In genomic region chr16:77851206-77852065, GRCm38 (mm10) we compare ENCODE assay signal across 15 mouse cellular contexts.
DNase-seq lines count a peak whose midpoint lies in the region; ATAC-seq and TF ChIP-seq lines count a peak whose summit lies in the region.
"Had no signal": no experiment of that assay in that cellular context is flagged by ENCODE, and none has a peak within 500 bp of the region (broad histone marks: within the 10 kb centered on the region; RNA-seq: fewer than 3 reads in every experiment).

No protein-coding gene starts in this region.

- no peaks in the 10 kb centered on the region for H3K4me1 ChIP-seq in lung, postnatal 0 days (ENCODE audit: insufficient read depth, low read depth, low read length)
- peaks cover 5% of the 10 kb centered on the region for H3K4me1 ChIP-seq in forebrain, embryonic 16.5 days (replicated peaks; ENCODE audit: control insufficient read depth, insufficient read depth, low read length)
- no peaks in the 10 kb centered on the region for H3K4me1 ChIP-seq in midbrain, embryonic 10.5 days
- H3K4me1 ChIP-seq: heart, embryonic 13.5 days; liver, embryonic 13.5 days had no signal

- no peak overlapping the region for H3K27ac ChIP-seq in lung, postnatal 0 days (ENCODE audit: low read length)
- peak overlapping the region; percentile 90 for H3K27ac ChIP-seq in forebrain, embryonic 16.5 days (ENCODE audit: low read length)
- H3K27ac ChIP-seq in midbrain, embryonic 10.5 days (replicated peaks) = peak overlapping the region; percentile 38; the same call in 1 of the 2 replicates
- H3K27ac ChIP-seq: heart, embryonic 13.5 days; liver, embryonic 13.5 days; macrophage had no signal

- no peaks in the 10 kb centered on the region for H3K9me3 ChIP-seq in lung, postnatal 0 days (ENCODE audit: low read length)
- no peaks in the 10 kb centered on the region for H3K9me3 ChIP-seq in forebrain, embryonic 16.5 days (ENCODE audit: control insufficient read depth, low read length)
- no peaks in the 10 kb centered on the region for H3K9me3 ChIP-seq in midbrain, embryonic 10.5 days (replicated peaks)
- H3K9me3 ChIP-seq: heart, embryonic 13.5 days; liver, embryonic 13.5 days had no signal

- H3K4me2 ChIP-seq in lung, postnatal 0 days (replicated peaks; ENCODE audit: low read depth, low read length) = no peak overlapping the region
- H3K4me2 ChIP-seq in forebrain, embryonic 16.5 days (ENCODE audit: low read length) = peak overlapping the region; percentile 18
- H3K4me2 ChIP-seq: heart, embryonic 13.5 days; liver, embryonic 13.5 days had no signal

- no peak for TF ChIP-seq CTCF in lung, postnatal 0 days (IDR thresholded peaks at IDR 0.05)

- no peak overlapping the region for H3K4me3 ChIP-seq in lung, postnatal 0 days (ENCODE audit: low read depth, low read length)
- H3K4me3 ChIP-seq in forebrain, embryonic 16.5 days (replicated peaks; ENCODE audit: low read length) = no peak overlapping the region
- no peak overlapping the region for H3K4me3 ChIP-seq in midbrain, embryonic 10.5 days
- H3K4me3 ChIP-seq: heart, embryonic 13.5 days; liver, embryonic 13.5 days had no signal

- WGBS in lung, postnatal 0 days = 72% methylated on average over 13 of the region's 13 CpGs
- WGBS in forebrain, embryonic 16.5 days = 8% methylated on average over 13 of the region's 13 CpGs
- WGBS in midbrain, embryonic 10.5 days = 85% methylated on average over 13 of the region's 13 CpGs

- peak; percentile 3 for DNase-seq in lung, postnatal 0 days (ENCODE audit: low spot score)
- no peak for DNase-seq in lung, adult 18-20 months
- no peak for DNase-seq in midbrain, embryonic 10.5 days (ENCODE audit: low spot score)
- no peak for DNase-seq in kidney, postnatal 36 days
- no peak for DNase-seq in gastrocnemius, adult 8-10 months (ENCODE audit: low spot score in 2 of 2)
- no peak for DNase-seq in thymus, postnatal 0 days (ENCODE audit: low spot score)
- DNase-seq: adrenal gland, postnatal 25 days; kidney, postnatal 14 days; liver, embryonic 13.5 days; right cerebral cortex, postnatal 25 days; thymus, postnatal 36 days had no signal

- TF ChIP-seq EP300 in lung, postnatal 0 days (IDR thresholded peaks at IDR 0.05) = no peak

- no peaks in the 10 kb centered on the region for H3K36me3 ChIP-seq in lung, postnatal 0 days (ENCODE audit: insufficient read depth, low read length)
- H3K36me3 ChIP-seq in forebrain, embryonic 16.5 days (ENCODE audit: control insufficient read depth, insufficient read depth) = no peaks in the 10 kb centered on the region
- H3K36me3 ChIP-seq in midbrain, embryonic 10.5 days = no peaks in the 10 kb centered on the region
- H3K36me3 ChIP-seq: heart, embryonic 13.5 days; liver, embryonic 13.5 days had no signal

- no peak overlapping the region for H3K9ac ChIP-seq in lung, postnatal 0 days (replicated peaks; ENCODE audit: low read depth)
- no peak overlapping the region; the same call in 1 of the 2 replicates for H3K9ac ChIP-seq in forebrain, embryonic 16.5 days (replicated peaks; ENCODE audit: low read depth, low read length)
- H3K9ac ChIP-seq: heart, embryonic 13.5 days; liver, embryonic 13.5 days had no signal

- no peak for ATAC-seq in lung, postnatal 0 days
- ATAC-seq in forebrain, embryonic 16.5 days = peak; percentile 92

- H3K27me3 ChIP-seq in lung, postnatal 0 days (replicated peaks; ENCODE audit: insufficient read depth, low read length) = no peaks in the 10 kb centered on the region
- no peaks in the 10 kb centered on the region for H3K27me3 ChIP-seq in forebrain, embryonic 16.5 days (replicated peaks; ENCODE audit: control insufficient read depth, insufficient read depth, low read length)
- no peaks in the 10 kb centered on the region for H3K27me3 ChIP-seq in midbrain, embryonic 10.5 days (ENCODE audit: low read depth, poor library complexity, severe bottlenecking)
- H3K27me3 ChIP-seq: CH12.LX; heart, embryonic 13.5 days; liver, embryonic 13.5 days had no signal
